Mouse (Mus musculus): ENCODE data around the gene Ncam1. TPM values are rescaled to one million over a fixed set of nuclear protein-coding genes. Genes with fewer than 3 reads are reported as not detected.

Ncam1 gene
- polyA plus RNA-seq, 1 experiment: 1.1 TPM

DNA sequence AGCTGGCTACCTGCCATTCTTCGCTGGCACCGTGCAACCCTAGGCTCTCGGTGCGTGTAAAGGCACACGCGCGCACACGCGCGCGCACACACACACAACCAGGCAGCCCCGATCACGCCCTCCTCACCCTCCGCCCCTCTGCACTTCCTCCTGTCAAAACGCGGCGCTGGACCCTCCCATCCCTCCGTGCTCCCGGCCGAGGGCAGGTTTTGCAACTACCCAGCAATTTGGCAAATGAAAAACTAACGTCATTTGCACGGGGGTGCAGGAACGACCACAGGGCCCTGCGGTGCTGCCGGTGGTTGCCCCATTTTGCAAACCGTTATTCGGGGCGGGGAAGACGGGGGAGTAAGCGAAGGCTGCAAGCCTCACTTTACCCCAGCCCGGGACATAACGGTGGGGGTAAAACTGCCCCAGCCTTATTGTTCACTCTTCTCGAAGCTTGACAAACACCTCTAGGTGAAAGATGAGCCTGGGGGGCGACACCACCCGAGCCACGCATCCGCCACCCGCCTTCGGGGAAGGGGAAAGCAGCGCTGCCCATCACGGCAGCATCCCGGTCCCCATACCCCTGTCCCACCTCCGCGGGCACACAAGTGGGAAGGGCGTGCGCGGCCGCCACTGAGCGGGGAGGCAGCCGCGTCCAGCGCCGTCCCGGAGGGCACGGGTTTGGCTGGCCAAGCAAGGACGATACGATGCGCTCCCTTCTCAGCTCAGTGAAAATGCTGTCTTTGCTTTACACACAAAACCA is 729 bp downstream of the Ncam1 start:
- Histone ChIP-seq H3K27ac (ENCODE audit: control insufficient read depth, insufficient read depth, low read length) (no peak overlapping the region), H3K36me3 (ENCODE audit: control insufficient read depth, insufficient read depth, low read length) (no peaks in the 10 kb centered on the region), H3K4me3 (ENCODE audit: control insufficient read depth, insufficient read depth, low read length) (peak overlapping the region; percentile 36), H3K27me3 (ENCODE audit: control insufficient read depth, insufficient read depth, low read length) (no peaks in the 10 kb centered on the region; the same call in 1 of the 2 replicates), H3K4me1 (replicated peaks; ENCODE audit: control insufficient read depth, insufficient read depth, low read length) (peaks cover 5% of the 10 kb centered on the region; the same call in 1 of the 2 replicates)
- 2% methylated on average over 58 of the region's 58 CpGs for WGBS
- TF ChIP-seq CTCF (IDR thresholded peaks at IDR 0.05; ENCODE audit: borderline replicate concordance, control insufficient read depth, extremely low read depth, insufficient read depth, low read length, poor library complexity) (no peak), POLR2A (IDR thresholded peaks at IDR 0.05; ENCODE audit: control insufficient read depth, extremely low read depth, insufficient read depth, low read length, poor library complexity) (no peak)
- DNase-seq: peak; percentile 51

DNA sequence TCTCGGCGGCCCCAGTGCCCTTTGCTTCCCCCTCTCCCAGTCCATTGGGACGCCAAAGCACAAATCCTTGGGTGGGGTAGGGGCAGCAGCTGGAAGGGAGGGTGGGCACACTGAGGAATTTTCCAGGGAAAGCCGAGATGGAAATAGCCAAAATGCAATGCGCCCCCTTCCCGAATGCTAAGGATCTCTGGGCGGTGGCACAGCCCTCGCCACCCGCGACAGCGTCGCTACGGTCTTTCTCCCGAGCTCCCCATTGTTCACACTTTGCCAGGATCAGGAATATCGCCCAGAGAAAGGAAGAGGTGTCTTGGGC is 1.3 kb downstream of the Ncam1 start:
- DNase-seq: no peak
- WGBS: 1% methylated on average over 15 of the region's 15 CpGs
- H3K4me1 ChIP-seq (replicated peaks; ENCODE audit: control insufficient read depth, insufficient read depth, low read length): peaks cover 5% of the 10 kb centered on the region; the same call in 1 of the 2 replicates
- no peak for TF ChIP-seq POLR2A (IDR thresholded peaks at IDR 0.05; ENCODE audit: control insufficient read depth, extremely low read depth, insufficient read depth, low read length, poor library complexity)
- no peak for TF ChIP-seq CTCF (IDR thresholded peaks at IDR 0.05; ENCODE audit: borderline replicate concordance, control insufficient read depth, extremely low read depth, insufficient read depth, low read length, poor library complexity)
- H3K27me3 ChIP-seq (ENCODE audit: control insufficient read depth, insufficient read depth, low read length): no peaks in the 10 kb centered on the region; the same call in 1 of the 2 replicates
- no peak overlapping the region for H3K27ac ChIP-seq (ENCODE audit: control insufficient read depth, insufficient read depth, low read length)
- no peaks in the 10 kb centered on the region for H3K36me3 ChIP-seq (ENCODE audit: control insufficient read depth, insufficient read depth, low read length)
- peak overlapping the region; percentile 36 for H3K4me3 ChIP-seq (ENCODE audit: control insufficient read depth, insufficient read depth, low read length)

DNA sequence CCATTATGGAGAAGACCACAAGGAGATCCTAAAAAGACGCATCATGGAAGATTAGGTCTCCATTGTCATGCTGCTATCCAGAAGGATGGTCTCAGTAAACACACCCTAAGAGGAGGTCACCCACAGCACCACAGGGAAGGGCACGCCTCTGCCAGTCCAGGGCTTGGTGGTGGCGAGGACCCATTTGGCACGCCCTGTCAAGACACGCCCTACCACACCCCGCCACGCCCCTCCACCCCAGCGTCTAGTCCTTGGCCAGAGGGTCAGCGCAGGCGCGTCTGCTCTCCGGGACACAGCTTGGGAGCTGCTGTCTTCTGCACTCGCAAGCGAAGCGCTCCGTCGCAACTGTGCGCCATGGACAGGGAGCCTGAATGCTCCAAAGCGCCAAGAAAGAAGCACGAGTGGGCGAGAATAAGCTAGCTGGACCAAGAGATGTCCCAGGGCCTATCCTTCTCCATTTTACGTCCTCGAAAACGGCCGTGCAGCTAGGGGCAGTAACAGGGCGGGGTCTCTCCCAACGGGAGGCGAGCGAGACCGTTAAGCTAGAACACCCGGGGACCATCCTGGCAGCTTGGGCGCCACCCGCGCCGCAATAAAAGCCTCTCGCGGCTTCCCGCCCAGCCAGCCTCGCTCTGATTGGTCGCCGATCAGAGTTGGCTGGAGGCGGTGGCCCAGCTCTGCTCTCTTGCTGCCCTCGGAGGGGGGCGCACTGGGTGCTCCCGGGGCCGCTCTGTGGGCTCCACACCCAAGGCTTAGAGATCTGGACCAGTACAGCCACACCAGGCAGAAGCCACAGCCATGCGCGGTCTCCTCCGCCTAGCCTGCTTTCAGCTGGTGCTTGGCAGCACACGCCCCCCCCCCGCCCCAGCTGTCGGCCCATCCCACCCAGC is 1.9 kb downstream of the Ncam1 start:
- Histone ChIP-seq H3K36me3 (ENCODE audit: control insufficient read depth, insufficient read depth, low read length) (no peaks in the 10 kb centered on the region), H3K27ac (ENCODE audit: control insufficient read depth, insufficient read depth, low read length) (no peak overlapping the region), H3K27me3 (ENCODE audit: control insufficient read depth, insufficient read depth, low read length) (no peaks in the 10 kb centered on the region; the same call in 1 of the 2 replicates), H3K4me1 (replicated peaks; ENCODE audit: control insufficient read depth, insufficient read depth, low read length) (peaks cover 5% of the 10 kb centered on the region; the same call in 1 of the 2 replicates), H3K4me3 (ENCODE audit: control insufficient read depth, insufficient read depth, low read length) (peak overlapping the region; percentile 36; the same call in 1 of the 2 replicates)
- peak; percentile 45 for DNase-seq
- WGBS: 4% methylated on average over 52 of the region's 52 CpGs
- TF ChIP-seq POLR2A (IDR thresholded peaks at IDR 0.05; ENCODE audit: control insufficient read depth, extremely low read depth, insufficient read depth, low read length, poor library complexity) (no peak), CTCF (IDR thresholded peaks at IDR 0.05; ENCODE audit: borderline replicate concordance, control insufficient read depth, extremely low read depth, insufficient read depth, low read length, poor library complexity) (no peak)

DNA sequence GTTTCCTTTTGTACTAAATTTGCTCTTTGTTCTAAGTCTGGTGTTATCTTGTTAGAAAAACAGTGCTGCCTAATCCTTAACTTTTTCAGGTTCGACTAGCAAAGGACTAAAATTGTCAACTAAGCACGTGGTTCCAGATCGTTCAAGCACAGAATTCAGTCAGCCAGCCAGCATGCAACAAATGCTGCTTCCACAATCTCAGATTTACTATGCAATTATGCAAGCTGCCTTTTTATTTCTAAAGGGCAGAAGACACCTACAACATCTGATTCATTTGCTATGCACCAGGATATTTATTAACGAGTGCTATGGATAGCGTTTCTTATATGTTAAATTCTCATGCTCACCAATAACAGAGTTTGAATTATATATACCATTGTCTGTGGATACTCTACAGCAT is 2.8 kb downstream of the Ncam1 start:
- TF ChIP-seq POLR2A (IDR thresholded peaks at IDR 0.05; ENCODE audit: control insufficient read depth, extremely low read depth, insufficient read depth, low read length, poor library complexity) (no peak), CTCF (IDR thresholded peaks at IDR 0.05; ENCODE audit: borderline replicate concordance, control insufficient read depth, extremely low read depth, insufficient read depth, low read length, poor library complexity) (no peak)
- no peak for DNase-seq
- Histone ChIP-seq H3K27ac (ENCODE audit: control insufficient read depth, insufficient read depth, low read length) (no peak overlapping the region), H3K36me3 (ENCODE audit: control insufficient read depth, insufficient read depth, low read length) (no peaks in the 10 kb centered on the region), H3K4me1 (replicated peaks; ENCODE audit: control insufficient read depth, insufficient read depth, low read length) (peaks cover 5% of the 10 kb centered on the region; the same call in 1 of the 2 replicates), H3K4me3 (ENCODE audit: control insufficient read depth, insufficient read depth, low read length) (no peak overlapping the region), H3K27me3 (ENCODE audit: control insufficient read depth, insufficient read depth, low read length) (no peaks in the 10 kb centered on the region; the same call in 1 of the 2 replicates)
- 63% methylated on average over 5 of the region's 5 CpGs for WGBS

DNA sequence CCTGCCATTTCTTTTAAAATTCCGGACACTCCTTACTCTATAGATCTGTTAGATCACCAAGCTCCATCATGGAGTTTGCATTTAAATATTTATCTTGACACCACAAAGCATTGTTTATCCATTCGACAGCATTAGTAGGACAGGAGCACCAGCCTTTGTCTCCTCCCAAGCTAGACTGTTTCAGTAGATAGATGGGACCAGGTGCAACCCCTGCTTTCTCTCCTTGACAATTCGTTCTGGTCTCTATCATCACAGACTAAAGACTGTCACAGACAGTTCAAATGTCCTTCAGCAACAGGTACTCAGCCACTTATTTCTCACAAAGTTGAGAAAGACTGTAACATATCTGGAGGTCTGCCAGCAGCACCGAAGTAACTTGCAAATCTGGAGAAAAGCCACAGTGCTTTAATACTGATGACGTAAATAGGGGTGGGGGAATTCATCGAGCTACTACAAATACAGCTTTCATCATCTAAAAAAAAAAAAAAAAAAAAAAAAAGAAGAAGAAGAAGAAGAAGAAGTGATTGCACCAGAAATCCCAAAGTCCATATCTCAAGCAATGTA is 4.7 kb downstream of the Ncam1 start:
- H3K27me3 ChIP-seq (ENCODE audit: control insufficient read depth, insufficient read depth, low read length): no peaks in the 10 kb centered on the region; the same call in 1 of the 2 replicates
- no peak for DNase-seq
- no peak overlapping the region for H3K4me3 ChIP-seq (ENCODE audit: control insufficient read depth, insufficient read depth, low read length)
- no peak for TF ChIP-seq CTCF (IDR thresholded peaks at IDR 0.05; ENCODE audit: borderline replicate concordance, control insufficient read depth, extremely low read depth, insufficient read depth, low read length, poor library complexity)
- no peak for TF ChIP-seq POLR2A (IDR thresholded peaks at IDR 0.05; ENCODE audit: control insufficient read depth, extremely low read depth, insufficient read depth, low read length, poor library complexity)
- H3K27ac ChIP-seq (ENCODE audit: control insufficient read depth, insufficient read depth, low read length): no peak overlapping the region
- H3K36me3 ChIP-seq (ENCODE audit: control insufficient read depth, insufficient read depth, low read length): no peaks in the 10 kb centered on the region
- 77% methylated on average over 6 of the region's 6 CpGs for WGBS
- H3K4me1 ChIP-seq (replicated peaks; ENCODE audit: control insufficient read depth, insufficient read depth, low read length): peaks cover 5% of the 10 kb centered on the region; the same call in 1 of the 2 replicates

DNA sequence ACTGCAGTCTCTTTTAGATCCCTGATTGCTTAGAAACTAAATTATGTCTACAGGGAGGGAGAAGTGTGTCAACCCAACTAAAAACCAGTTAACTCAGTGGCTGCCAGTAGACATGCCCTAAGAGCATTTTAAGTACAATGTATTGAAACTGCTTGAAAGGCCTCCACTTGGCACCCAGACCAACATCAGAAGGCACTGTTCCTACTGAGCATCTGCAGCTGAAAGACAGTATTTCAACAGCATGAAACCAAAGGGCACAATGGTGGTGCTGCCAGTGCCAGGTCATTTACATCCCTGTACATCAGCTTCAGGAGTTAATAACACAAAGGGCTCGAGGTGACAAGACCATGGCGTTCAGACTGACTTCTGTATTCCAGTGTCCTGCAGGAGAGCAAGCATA is 5.5 kb downstream of the Ncam1 start:
- Histone ChIP-seq H3K36me3 (ENCODE audit: control insufficient read depth, insufficient read depth, low read length) (no peaks in the 10 kb centered on the region), H3K4me1 (replicated peaks; ENCODE audit: control insufficient read depth, insufficient read depth, low read length) (peaks cover 4% of the 10 kb centered on the region; the same call in 1 of the 2 replicates), H3K4me3 (ENCODE audit: control insufficient read depth, insufficient read depth, low read length) (no peak overlapping the region), H3K27ac (ENCODE audit: control insufficient read depth, insufficient read depth, low read length) (no peak overlapping the region), H3K27me3 (ENCODE audit: control insufficient read depth, insufficient read depth, low read length) (no peaks in the 10 kb centered on the region; the same call in 1 of the 2 replicates)
- TF ChIP-seq POLR2A (IDR thresholded peaks at IDR 0.05; ENCODE audit: control insufficient read depth, extremely low read depth, insufficient read depth, low read length, poor library complexity) (no peak), CTCF (IDR thresholded peaks at IDR 0.05; ENCODE audit: borderline replicate concordance, control insufficient read depth, extremely low read depth, insufficient read depth, low read length, poor library complexity) (no peak)
- DNase-seq: no peak
- 81% methylated on average over 2 of the region's 2 CpGs for WGBS

All from thymus, adult 2 months (tissue).